Mouse (Mus musculus) heart, embryonic 13.5 days (tissue): ENCODE data around the gene Rab38. TPM values are rescaled to one million over a fixed set of nuclear protein-coding genes. Genes with fewer than 3 reads are reported as not detected.

Experiments
- ATAC-seq: fragments of 200-750 bp; cut with Nextera tagmentation; 2 replicates; pipeline ENCODE4 v1.8.0; 2017; ENCODE audit warnings: moderate TSS enrichment; ENCODE audit not compliant: insufficient number of reproducible peaks, low FRiP score, low TSS enrichment; ENCODE audit errors: extremely low read depth
- H3K27ac ChIP-seq: fragments of 300-500 bp; sonication (generic); replicated peaks from 2 replicates; pipeline ENCODE4 v1.5.1; 2015; ENCODE audit warnings: moderate library complexity, mild to moderate bottlenecking, inconsistent platforms
- H3K27me3 ChIP-seq: fragments of 300-500 bp; sonication (generic); replicated peaks from 2 replicates; pipeline ENCODE4 v1.6.1; 2015; ENCODE audit warnings: mild to moderate bottlenecking, inconsistent platforms
- H3K36me3 ChIP-seq: fragments of 300-500 bp; sonication (generic); 2 replicates; pipeline ENCODE4 v1.6.1; 2015; ENCODE audit warnings: mild to moderate bottlenecking, inconsistent platforms
- H3K4me1 ChIP-seq: fragments of 300-500 bp; sonication (generic); 2 replicates; pipeline ENCODE4 v1.6.1; 2015; ENCODE audit warnings: inconsistent platforms
- H3K4me2 ChIP-seq: fragments of 300-500 bp; sonication (generic); 2 replicates; pipeline ENCODE4 v1.6.1; 2015; ENCODE audit warnings: inconsistent platforms, mild to moderate bottlenecking, moderate library complexity
- H3K4me3 ChIP-seq: fragments of 300-500 bp; sonication (generic); 2 replicates; pipeline ENCODE4 v1.5.1; 2015; ENCODE audit warnings: moderate library complexity, mild to moderate bottlenecking, inconsistent platforms
- H3K9ac ChIP-seq: fragments of 300-500 bp; sonication (generic); 2 replicates; pipeline ENCODE4 v1.6.1; 2015; ENCODE audit warnings: inconsistent platforms, mild to moderate bottlenecking, moderate library complexity
- H3K9me3 ChIP-seq: fragments of 300-500 bp; sonication (generic); 2 replicates; pipeline ENCODE4 v1.6.1; 2016; ENCODE audit warnings: inconsistent platforms
- WGBS: fragments of 180-500 bp; shearing (Covaris S2); methylation state at CpG from one replicate; pipeline ENCODE4 v1.1.7; 2015; ENCODE audit warnings: mixed read lengths; 5-methylcytosine and 5-hydroxymethylcytosine counted together
- polyA plus RNA-seq: library from polyadenylated mRNA; unstranded; fragments of >200 nt; fragmentation: Nextera tagmentation; extraction: Ambion mirVana; gene quantifications from 2 replicates; pipeline ENCODE4 v1.2.1, GENCODE M21; 2015

Gene Rab38
- polyA plus RNA-seq, 1 experiment from 2014 or later = 1.3 TPM

DNA sequence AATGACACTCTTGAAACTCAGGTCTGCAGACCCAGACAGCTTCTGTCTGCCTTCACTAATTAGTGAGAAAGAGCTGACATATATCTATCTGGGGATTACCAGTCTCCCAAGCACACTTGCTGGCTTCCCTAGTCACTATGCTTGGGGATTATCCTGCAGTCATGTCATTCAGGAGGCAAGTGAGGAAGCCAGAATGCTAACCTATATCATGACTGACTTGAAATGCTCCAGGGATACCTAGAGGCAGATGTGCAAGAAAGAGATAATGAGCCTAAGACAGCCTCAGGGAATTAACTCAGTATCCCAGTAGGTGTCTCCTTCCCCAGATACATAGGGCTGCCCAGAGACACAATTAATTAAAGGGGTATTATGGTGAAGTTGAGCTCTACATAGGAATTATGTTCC, 106.1 kb downstream of the Rab38 start:
- Histone ChIP-seq H3K36me3 (no peaks in the 10 kb centered on the region), H3K27ac (no peak overlapping the region), H3K9ac (no peak overlapping the region), H3K9me3 (no peaks in the 10 kb centered on the region), H3K4me1 (no peaks in the 10 kb centered on the region), H3K27me3 (no peaks in the 10 kb centered on the region), H3K4me2 (no peak overlapping the region), H3K4me3 (no peak overlapping the region)
- ATAC-seq = no peak

DNA sequence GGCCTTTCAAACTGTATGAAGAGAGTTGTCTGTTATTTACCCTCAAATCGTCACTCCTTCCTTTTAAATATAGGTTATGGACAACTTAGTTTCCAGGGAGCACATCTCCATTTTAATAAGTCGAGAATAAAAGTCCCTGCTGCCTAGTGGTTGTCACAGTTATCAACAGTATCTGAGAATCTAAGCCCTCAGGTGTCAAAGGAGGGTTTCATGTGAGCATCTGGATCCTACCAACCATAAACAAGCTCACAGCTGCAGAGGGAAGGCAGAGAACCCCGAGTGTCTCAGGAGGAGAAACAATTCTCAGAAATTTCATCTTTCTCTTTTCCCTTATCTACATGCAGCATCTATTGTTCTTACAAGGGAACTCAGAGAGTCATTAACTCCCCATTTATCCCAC, 106.7 kb downstream of the Rab38 start:
- no peaks in the 10 kb centered on the region for H3K4me1 ChIP-seq
- no peak overlapping the region for H3K4me3 ChIP-seq
- no peak overlapping the region for H3K4me2 ChIP-seq
- ATAC-seq = no peak
- no peaks in the 10 kb centered on the region for H3K27me3 ChIP-seq
- H3K27ac ChIP-seq = no peak overlapping the region
- H3K9ac ChIP-seq = no peak overlapping the region
- H3K36me3 ChIP-seq = no peaks in the 10 kb centered on the region
- WGBS = 58% methylated on average over 3 of the region's 3 CpGs
- no peaks in the 10 kb centered on the region for H3K9me3 ChIP-seq

Other genes starting within 250 kb of the Rab38 start
- gene Ctsc, start 152.2 kb upstream of the Rab38 start, polyA plus RNA-seq = 36.4 and 38.1 TPM in 2 replicates